Mouse (Mus musculus) thymus, adult 2 months (tissue): Measurements from ENCODE around the gene Srrd.

ENCODE experiments used
- CTCF ChIP-seq: fragments of 200-500 bp; IDR thresholded peaks from 2 replicates; pipeline ENCODE4 v1.5.1; 2012; ENCODE audit warnings: mild to moderate bottlenecking, control low read depth, low read length, moderate library complexity, borderline replicate concordance; ENCODE audit not compliant: control insufficient read depth, poor library complexity, insufficient read depth; ENCODE audit errors: extremely low read depth
- POLR2A ChIP-seq: fragments of 200-500 bp; IDR thresholded peaks from 2 replicates; pipeline ENCODE4 v1.6.1; 2012; ENCODE audit warnings: mild to moderate bottlenecking, low read length, control low read depth, moderate library complexity; ENCODE audit not compliant: control insufficient read depth, poor library complexity, insufficient read depth; ENCODE audit errors: extremely low read depth

DNA sequence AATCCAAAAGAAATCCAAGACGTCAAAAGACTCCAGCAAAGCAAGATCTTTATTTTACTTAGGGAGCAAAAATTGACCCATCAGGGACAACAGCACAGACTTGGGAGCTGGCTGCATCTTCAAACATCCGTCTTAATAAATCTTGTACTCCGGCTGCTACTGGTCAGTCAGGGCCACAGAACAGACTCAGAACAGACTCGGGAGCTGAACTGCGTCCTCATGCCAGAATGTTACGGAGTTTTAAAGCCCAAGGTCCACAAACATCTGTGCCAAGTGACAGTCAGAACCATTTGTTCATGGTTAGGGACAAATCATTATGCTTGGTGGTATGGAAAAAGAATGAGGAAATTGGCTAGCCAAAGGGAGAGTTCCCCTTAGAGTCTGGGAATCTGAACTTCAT, 19.6 kb downstream of the Srrd start:
- TF ChIP-seq POLR2A (no peak), CTCF (no peak)
